Comparison of ENCODE assay signal across 25 mouse cellular contexts in the genomic region with DNA sequence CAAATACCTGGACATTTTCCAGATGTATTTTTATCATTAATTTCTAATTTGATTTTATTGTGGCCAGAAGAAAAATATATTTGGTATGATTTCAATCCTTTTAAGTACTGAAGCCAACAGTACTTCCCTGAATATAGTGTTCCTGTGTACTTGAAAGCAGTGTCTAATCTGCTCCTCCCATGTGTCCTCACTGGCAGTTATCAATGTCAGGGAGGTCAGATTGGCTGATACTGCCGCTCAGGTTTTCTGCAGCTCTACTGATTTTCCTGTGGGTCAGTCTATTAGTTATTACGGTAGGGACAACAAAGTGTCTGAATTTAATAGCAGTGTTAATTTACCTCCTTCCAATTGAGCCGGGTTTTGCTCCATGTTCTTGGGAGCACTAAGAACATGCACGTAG. TPM values are rescaled to one million over a fixed set of nuclear protein-coding genes. Genes with fewer than 3 reads are reported as not detected.
A peak's percentile ranks its signal among the peaks of the same experiment; 100 is the strongest.
DNase-seq lines count a peak whose midpoint lies in the region; ATAC-seq and TF ChIP-seq lines count a peak whose summit lies in the region.
"Had no signal": no experiment of that assay in that cellular context is flagged by ENCODE, and none has a peak within 500 bp of the region (broad histone marks: within the 10 kb centered on the region; RNA-seq: fewer than 3 reads in every experiment).

No protein-coding gene starts in this region.

- no peak overlapping the region for H3K9ac ChIP-seq in heart, embryonic 12.5 days
- H3K9ac ChIP-seq in heart, embryonic 16.5 days (ENCODE audit: low read length): no peak overlapping the region; the same call in 1 of the 2 replicates
- no peak overlapping the region for H3K9ac ChIP-seq in MEL (ENCODE audit: control insufficient read depth, low read depth, low read length, poor library complexity, severe bottlenecking)
- H3K9ac ChIP-seq: embryonic facial prominence, embryonic 13.5 days; forebrain, embryonic 12.5 days; forebrain, postnatal 0 days; hindbrain, embryonic 14.5 days had no signal

- peak overlapping the region; percentile 9; the same call in 1 of the 2 replicates for H3K27ac ChIP-seq in heart, embryonic 12.5 days (ENCODE audit: poor library complexity, severe bottlenecking)
- H3K27ac ChIP-seq in heart, embryonic 16.5 days (ENCODE audit: low read length): no peak overlapping the region; the same call in 1 of the 2 replicates
- H3K27ac ChIP-seq in MEL (ENCODE audit: control insufficient read depth, low read depth, low read length): no peak overlapping the region
- H3K27ac ChIP-seq: embryonic facial prominence, embryonic 13.5 days; forebrain, embryonic 12.5 days; hindbrain, embryonic 10.5 days; hindbrain, embryonic 14.5 days had no signal

- TF ChIP-seq EP300 in MEL (IDR thresholded peaks at IDR 0.05; ENCODE audit: low read depth in 1 of 2, low read length in 2 of 2): no peak; a peak in 1 of 4 replicates

- H3K27me3 ChIP-seq in heart, embryonic 12.5 days (replicated peaks): no peaks in the 10 kb centered on the region
- H3K27me3 ChIP-seq in heart, embryonic 16.5 days (ENCODE audit: control insufficient read depth, insufficient read depth, low read length): no peaks in the 10 kb centered on the region
- H3K27me3 ChIP-seq in MEL (ENCODE audit: control insufficient read depth in 1 of 2, insufficient read depth in 2 of 2, low read length in 2 of 2): no peaks in the 10 kb centered on the region; a peak in 1 of 4 replicates
- H3K27me3 ChIP-seq: embryonic facial prominence, embryonic 13.5 days; forebrain, embryonic 12.5 days had no signal

- WGBS in heart, embryonic 12.5 days: 27% methylated on average over 4 of the region's 4 CpGs
- WGBS in heart, embryonic 16.5 days: 32% methylated on average over 4 of the region's 4 CpGs

- TF ChIP-seq POLR2A in MEL (IDR thresholded peaks at IDR 0.05; ENCODE audit: control insufficient read depth in 1 of 2, insufficient read depth in 1 of 2, low read depth in 1 of 2, low read length in 2 of 2, poor library complexity in 1 of 2): no peak

- H3K36me3 ChIP-seq in heart, embryonic 12.5 days: no peaks in the 10 kb centered on the region
- H3K36me3 ChIP-seq in heart, embryonic 16.5 days (ENCODE audit: control insufficient read depth, insufficient read depth): no peaks in the 10 kb centered on the region
- no peaks in the 10 kb centered on the region for H3K36me3 ChIP-seq in MEL (ENCODE audit: control insufficient read depth in 1 of 2, insufficient read depth in 2 of 2, low read length in 2 of 2)
- H3K36me3 ChIP-seq: embryonic facial prominence, embryonic 13.5 days; forebrain, embryonic 12.5 days; hindbrain, embryonic 10.5 days had no signal

- H3K4me3 ChIP-seq in heart, embryonic 12.5 days: no peak overlapping the region
- no peak overlapping the region for H3K4me3 ChIP-seq in heart, embryonic 16.5 days (ENCODE audit: low read length)
- H3K4me3 ChIP-seq in MEL (ENCODE audit: control insufficient read depth in 1 of 2, insufficient read depth in 1 of 2, low read depth in 2 of 2, low read length in 2 of 2): no peak overlapping the region
- H3K4me3 ChIP-seq: embryonic facial prominence, embryonic 13.5 days; forebrain, embryonic 12.5 days; hindbrain, embryonic 10.5 days had no signal

- H3K4me2 ChIP-seq in heart, embryonic 12.5 days: no peak overlapping the region
- H3K4me2 ChIP-seq in heart, embryonic 16.5 days (ENCODE audit: low read depth, low read length): peak overlapping the region; percentile 9; the same call in 1 of the 2 replicates
- H3K4me2 ChIP-seq: embryonic facial prominence, embryonic 13.5 days; forebrain, embryonic 12.5 days; hindbrain, embryonic 14.5 days had no signal

- no peak for ATAC-seq in heart, embryonic 12.5 days (ENCODE audit: insufficient number of reproducible peaks, low FRiP score)
- ATAC-seq in heart, embryonic 16.5 days (replicated peaks; ENCODE audit: extremely low read depth, insufficient read depth, low FRiP score): no peak
- ATAC-seq in megakaryocyte-erythroid progenitor cell, adult 5-6 weeks (replicated peaks; ENCODE audit: low FRiP score, low TSS enrichment, poor library complexity, severe bottlenecking): peak; percentile 63
- ATAC-seq: activated CD4-positive, CD25-positive, alpha-beta regulatory T cell, adult 4 months; forebrain, postnatal 0 days; intestine, postnatal 0 days; Patski had no signal

- TF ChIP-seq RAD21 in MEL (IDR thresholded peaks at IDR 0.05; ENCODE audit: low read depth, low read length): no peak

- no peak for DNase-seq in heart, adult 8-10 months (ENCODE audit: low spot score)
- no peak for DNase-seq in heart, postnatal 4 days
- no peak for DNase-seq in MEL (ENCODE audit: low read depth, low spot score)
- DNase-seq in layer of hippocampus, postnatal 36 days: no peak
- DNase-seq: adrenal gland, postnatal 14 days; cerebellum, adult 18-20 months; cerebellum, adult 9-11 months; cerebellum, postnatal 36 days; forebrain, postnatal 0 days; gastrocnemius, postnatal 14 days; heart, postnatal 10 days had no signal

- no peaks in the 10 kb centered on the region for H3K79me2 ChIP-seq in MEL (ENCODE audit: control insufficient read depth, insufficient read depth, low read length, poor library complexity)

- peaks cover 11% of the 10 kb centered on the region; the same call in 1 of the 2 replicates for H3K9me3 ChIP-seq in heart, embryonic 12.5 days (replicated peaks)
- peaks cover 6% of the 10 kb centered on the region; the same call in 1 of the 2 replicates for H3K9me3 ChIP-seq in heart, embryonic 16.5 days (replicated peaks; ENCODE audit: control insufficient read depth, low read length)
- H3K9me3 ChIP-seq in MEL (replicated peaks; ENCODE audit: insufficient read depth, low read length): no peaks in the 10 kb centered on the region
- H3K9me3 ChIP-seq: embryonic facial prominence, embryonic 13.5 days; forebrain, embryonic 12.5 days had no signal

- H3K4me1 ChIP-seq in heart, embryonic 12.5 days (replicated peaks): peaks cover 13% of the 10 kb centered on the region
- H3K4me1 ChIP-seq in heart, embryonic 16.5 days (ENCODE audit: control insufficient read depth, insufficient read depth, low read length): peaks cover 6% of the 10 kb centered on the region
- H3K4me1 ChIP-seq in MEL (ENCODE audit: control insufficient read depth in 1 of 2, insufficient read depth in 2 of 2, low read length in 2 of 2): no peaks in the 10 kb centered on the region
- H3K4me1 ChIP-seq: embryonic facial prominence, embryonic 13.5 days; forebrain, embryonic 12.5 days; hindbrain, embryonic 10.5 days had no signal

- TF ChIP-seq CTCF in MEL (IDR thresholded peaks at IDR 0.05 in 2 of 3, conservative IDR thresholded peaks at IDR 0.05 in 1 of 3; ENCODE audit: control insufficient read depth in 1 of 3, insufficient read depth in 1 of 3, low read depth in 2 of 3, low read length in 3 of 3, poor library complexity in 1 of 3, severe bottlenecking in 1 of 3): no peak

TF ChIP-seq in MEL, 35 proteins besides CTCF, POLR2A, EP300 and RAD21:
- no peak for TF ChIP-seq MXI1 (IDR thresholded peaks at IDR 0.05; ENCODE audit: low read depth, low read length)
- TF ChIP-seq ZC3H11A (IDR thresholded peaks at IDR 0.05; ENCODE audit: low read depth, low read length): no peak
- TF ChIP-seq POLR2AphosphoS2 (IDR thresholded peaks at IDR 0.05; ENCODE audit: low read length): no peak
- TF ChIP-seq RCOR1 (IDR thresholded peaks at IDR 0.05; ENCODE audit: low read depth, low read length): peak; percentile 42; the same call in 1 of the 2 replicates
- TF ChIP-seq SIN3A (IDR thresholded peaks at IDR 0.05; ENCODE audit: low read length): no peak
- TF ChIP-seq TAL1 (IDR thresholded peaks at IDR 0.05; ENCODE audit: low read length): no peak

RNA-seq across cellular contexts. Expression of a gene that starts 15.8 kb away (rescaled TPM):
- polyA plus RNA-seq in heart, embryonic 12.5 days (2016; fragmentation: Nextera tagmentation; extraction: Ambion mirVana): not detected in 2 replicates
- total RNA-seq in heart, adult 8-10 months (2022): not detected
- polyA plus RNA-seq in heart, embryonic 16.5 days (2015; fragmentation: Nextera tagmentation; extraction: Ambion mirVana): not detected in 2 replicates
- not detected for total RNA-seq in heart, postnatal 4 days (2021)
- total RNA-seq in MEL (2012; rRNA removed): not detected in 2 replicates
- under 1 TPM in 1 of 2 experiments, not detected in 1; 0.07 TPM for polyA plus RNA-seq in MEL (2012; ENCODE audit: insufficient read depth in 1 of 2, insufficient read length in 2 of 2, low read depth in 1 of 2, low replicate concordance in 2 of 2, missing spikeins in 1 of 2)
- total RNA-seq in megakaryocyte-erythroid progenitor cell, adult 5-6 weeks (2014; fragmentation: Nextera tagmentation): not detected in 2 replicates
- total RNA-seq in megakaryocyte-erythroid progenitor cell, adult 5-6 weeks (2017): not detected in 2 replicates
- total RNA-seq in layer of hippocampus, postnatal 36 days (2021): not detected
- total RNA-seq: adrenal gland, adult 18-20 months; adrenal gland, postnatal 14 days; forebrain, postnatal 0 days; gastrocnemius, adult 18-20 months; gastrocnemius, postnatal 14 days; granulocyte monocyte progenitor cell, adult 5-6 weeks; heart, postnatal 10 days had no signal
- polyA plus RNA-seq: activated CD4-positive, CD25-positive, alpha-beta regulatory T cell, adult 4 months; C2C12; embryonic facial prominence, embryonic 13.5 days; forebrain, embryonic 12.5 days; forebrain, postnatal 0 days; hindbrain, embryonic 10.5 days; hindbrain, embryonic 14.5 days; intestine, postnatal 0 days; Patski had no signal

RNA-seq across cellular contexts. Expression of a gene that starts 30.9 kb away (rescaled TPM):
- 57.3 and 65.5 TPM in 2 replicates for polyA plus RNA-seq in heart, embryonic 12.5 days (2016; fragmentation: Nextera tagmentation; extraction: Ambion mirVana)
- total RNA-seq in heart, adult 8-10 months (2022): 10 to 100 TPM; 17.6 to 25.5 (median 19.3) TPM
- 42.4 and 47.1 TPM in 2 replicates for polyA plus RNA-seq in heart, embryonic 16.5 days (2015; fragmentation: Nextera tagmentation; extraction: Ambion mirVana)
- total RNA-seq in heart, postnatal 4 days (2021): 10 to 100 TPM; 29.8 to 36.1 TPM
- 25.0 and 29.4 TPM in 2 replicates for total RNA-seq in MEL (2012; rRNA removed)
- polyA plus RNA-seq in MEL (2012; ENCODE audit: insufficient read depth in 1 of 2, insufficient read length in 2 of 2, low read depth in 1 of 2, low replicate concordance in 2 of 2, missing spikeins in 1 of 2): 10 to 100 TPM in 1 of 2 experiments, not detected in 1; 58.1 TPM
- total RNA-seq in megakaryocyte-erythroid progenitor cell, adult 5-6 weeks (2014; fragmentation: Nextera tagmentation): 51.9 and 55.8 TPM in 2 replicates
- total RNA-seq in megakaryocyte-erythroid progenitor cell, adult 5-6 weeks (2017): 68.4 and 77.8 TPM in 2 replicates
- 10 to 100 TPM; 22.4 to 24.0 TPM for total RNA-seq in layer of hippocampus, postnatal 36 days (2021)
